Mouse (Mus musculus): ENCODE data around the gene Lsp1. TPM values are rescaled to one million over a fixed set of nuclear protein-coding genes. Genes with fewer than 3 reads are reported as not detected.

Lsp1 gene
- polyA plus RNA-seq, 1 experiment from 2014 or later: 161 TPM

DNA sequence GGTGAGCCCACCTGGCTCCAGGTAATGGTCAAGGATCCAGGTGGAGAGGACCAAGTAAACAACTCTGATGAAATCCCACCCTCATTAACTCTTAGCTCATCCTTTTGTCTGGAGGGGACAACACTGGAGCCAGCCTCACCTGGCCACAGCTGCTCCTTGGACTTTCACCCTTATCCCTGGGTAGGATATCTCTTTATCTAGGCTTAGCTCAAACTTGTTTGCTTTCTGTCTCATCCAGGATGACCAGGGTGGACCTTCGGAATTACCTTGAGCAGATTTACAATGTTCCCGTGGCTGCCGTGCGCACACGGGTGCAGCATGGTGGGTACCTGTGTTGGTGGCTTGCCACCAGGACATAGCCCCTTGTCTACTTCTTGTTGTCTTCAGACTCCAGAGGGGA lies 75.2 kb downstream of the Lsp1 start:
- no peak for ATAC-seq (replicated peaks; ENCODE audit: low FRiP score, low read depth)
- WGBS: 96% methylated on average over 5 of the region's 5 CpGs
- Histone ChIP-seq H3K36me3 (ENCODE audit: insufficient read depth, low read length) (peaks cover 7% of the 10 kb centered on the region), H3K27ac (no peak overlapping the region), H3K9me3 (replicated peaks; ENCODE audit: low read length) (no peaks in the 10 kb centered on the region), H3K9ac (ENCODE audit: low read depth, low read length) (no peak overlapping the region), H3K4me1 (replicated peaks; ENCODE audit: insufficient read depth, low read length) (peaks cover 28% of the 10 kb centered on the region; the same call in 1 of the 2 replicates), H3K27me3 (ENCODE audit: insufficient read depth, low read length) (no peaks in the 10 kb centered on the region), H3K4me2 (ENCODE audit: low read length) (no peak overlapping the region), H3K4me3 (replicated peaks; ENCODE audit: low read depth, low read length) (no peak overlapping the region)
- TF ChIP-seq CTCF (IDR thresholded peaks at IDR 0.05; ENCODE audit: low read depth): no peak
- DNase-seq (ENCODE audit: low spot score): no peak

DNA sequence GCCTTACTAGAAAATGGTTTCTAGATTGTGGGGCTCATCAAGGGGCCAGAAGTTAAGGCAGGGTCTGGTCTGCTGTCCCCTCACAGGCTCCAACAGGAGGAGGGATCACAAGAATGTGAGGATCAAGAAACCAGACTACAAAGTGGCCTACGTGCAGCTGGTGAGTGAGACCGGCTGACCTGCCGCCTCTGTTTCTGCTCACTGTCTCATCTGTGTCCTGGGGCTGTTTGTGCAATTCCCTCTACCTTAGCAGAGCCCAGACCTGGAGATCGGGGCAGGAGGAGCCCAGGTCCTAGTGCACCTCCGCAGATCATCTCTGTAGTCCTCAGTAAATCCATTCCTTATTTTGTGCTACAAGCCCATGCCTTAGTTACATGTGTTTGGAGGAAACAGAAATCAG lies 76.6 kb downstream of the Lsp1 start:
- Histone ChIP-seq H3K9me3 (replicated peaks; ENCODE audit: low read length) (no peaks in the 10 kb centered on the region), H3K27ac (peak overlapping the region; percentile 31; the same call in 1 of the 2 replicates), H3K9ac (ENCODE audit: low read depth, low read length) (no peak overlapping the region), H3K27me3 (ENCODE audit: insufficient read depth, low read length) (no peaks in the 10 kb centered on the region), H3K4me3 (replicated peaks; ENCODE audit: low read depth, low read length) (no peak overlapping the region), H3K36me3 (ENCODE audit: insufficient read depth, low read length) (peaks cover 13% of the 10 kb centered on the region), H3K4me2 (ENCODE audit: low read length) (no peak overlapping the region), H3K4me1 (replicated peaks; ENCODE audit: insufficient read depth, low read length) (peaks cover 27% of the 10 kb centered on the region; the same call in 1 of the 2 replicates)
- 62% methylated on average over 5 of the region's 5 CpGs for WGBS
- DNase-seq (ENCODE audit: low spot score) (no peak), ATAC-seq (replicated peaks; ENCODE audit: low FRiP score, low read depth) (no peak)
- TF ChIP-seq CTCF (IDR thresholded peaks at IDR 0.05; ENCODE audit: low read depth): no peak

DNA sequence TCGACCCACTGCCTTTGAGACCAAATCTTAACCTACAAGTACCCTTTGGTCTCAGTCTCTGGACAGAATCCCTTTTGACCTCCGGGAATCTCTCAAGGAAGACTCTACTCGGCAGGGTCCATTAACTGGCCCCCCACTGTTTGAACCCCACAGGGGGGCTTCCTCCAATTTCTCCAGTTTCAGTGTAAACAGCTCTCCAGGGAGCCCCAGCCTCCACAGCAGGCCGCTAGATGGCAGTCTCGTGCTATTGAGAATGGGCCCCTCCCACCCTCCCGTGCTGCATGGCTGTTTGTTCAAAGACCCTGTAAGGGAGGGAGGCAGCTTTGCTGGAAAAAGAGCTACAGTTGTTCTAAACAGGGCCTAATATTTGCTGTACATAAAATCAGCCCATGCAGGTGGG lies 77.3 kb downstream of the Lsp1 start:
- H3K4me2 ChIP-seq (ENCODE audit: low read length): no peak overlapping the region
- ATAC-seq (replicated peaks; ENCODE audit: low FRiP score, low read depth): peak; percentile 29; the same call in 1 of the 2 replicates

DNA sequence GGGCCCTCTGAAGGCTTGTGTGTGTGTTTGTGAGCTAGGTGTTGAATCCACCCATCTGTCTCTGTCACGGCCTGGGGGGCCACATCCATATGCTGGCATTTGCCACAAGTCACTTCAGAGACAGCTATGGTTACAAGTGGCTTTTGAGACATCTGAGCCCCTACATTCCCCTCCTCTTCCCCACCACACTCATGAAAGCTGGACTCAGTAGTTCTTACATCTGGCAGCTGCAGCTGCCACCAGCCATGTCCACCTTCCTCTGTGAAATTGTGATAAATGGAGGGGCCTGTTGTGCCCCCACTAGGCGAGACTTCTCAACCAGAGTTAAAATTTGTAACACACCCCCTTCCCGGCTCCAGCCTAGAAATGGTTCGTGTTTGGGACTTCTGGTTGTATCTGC lies 77.7 kb downstream of the Lsp1 start:
- Histone ChIP-seq H3K9ac (ENCODE audit: low read depth, low read length) (0 out of 2 replicates have a peak overlapping the region, but pooled peaks have one; percentile 14), H3K4me3 (replicated peaks; ENCODE audit: low read depth, low read length) (no peak overlapping the region), H3K9me3 (replicated peaks; ENCODE audit: low read length) (no peaks in the 10 kb centered on the region), H3K36me3 (ENCODE audit: insufficient read depth, low read length) (peaks cover 13% of the 10 kb centered on the region), H3K27ac (0 out of 2 replicates have a peak overlapping the region, but pooled peaks have one; percentile 28), H3K4me2 (ENCODE audit: low read length) (no peak overlapping the region), H3K27me3 (ENCODE audit: insufficient read depth, low read length) (no peaks in the 10 kb centered on the region), H3K4me1 (replicated peaks; ENCODE audit: insufficient read depth, low read length) (peaks cover 33% of the 10 kb centered on the region)
- 26% methylated on average over 4 of the region's 4 CpGs for WGBS
- no peak for TF ChIP-seq CTCF (IDR thresholded peaks at IDR 0.05; ENCODE audit: low read depth)
- DNase-seq (ENCODE audit: low spot score): no peak
- ATAC-seq (replicated peaks; ENCODE audit: low FRiP score, low read depth): no peak

More for the DNA sequence above, 77.3 kb downstream of the Lsp1 start:
- peak overlapping the region; percentile 31; the same call in 1 of the 2 replicates for H3K27ac ChIP-seq
- no peaks in the 10 kb centered on the region for H3K27me3 ChIP-seq (ENCODE audit: insufficient read depth, low read length)
- DNase-seq (ENCODE audit: low spot score): peak; percentile 93
- H3K4me1 ChIP-seq (replicated peaks; ENCODE audit: insufficient read depth, low read length): peaks cover 30% of the 10 kb centered on the region
- H3K9ac ChIP-seq (ENCODE audit: low read depth, low read length): no peak overlapping the region
- no peaks in the 10 kb centered on the region for H3K9me3 ChIP-seq (replicated peaks; ENCODE audit: low read length)
- peak; percentile 78 for TF ChIP-seq CTCF (IDR thresholded peaks at IDR 0.05; ENCODE audit: low read depth)
- H3K4me3 ChIP-seq (replicated peaks; ENCODE audit: low read depth, low read length): no peak overlapping the region
- H3K36me3 ChIP-seq (ENCODE audit: insufficient read depth, low read length): peaks cover 13% of the 10 kb centered on the region
- 7% methylated on average over 6 of the region's 6 CpGs for WGBS

DNA sequence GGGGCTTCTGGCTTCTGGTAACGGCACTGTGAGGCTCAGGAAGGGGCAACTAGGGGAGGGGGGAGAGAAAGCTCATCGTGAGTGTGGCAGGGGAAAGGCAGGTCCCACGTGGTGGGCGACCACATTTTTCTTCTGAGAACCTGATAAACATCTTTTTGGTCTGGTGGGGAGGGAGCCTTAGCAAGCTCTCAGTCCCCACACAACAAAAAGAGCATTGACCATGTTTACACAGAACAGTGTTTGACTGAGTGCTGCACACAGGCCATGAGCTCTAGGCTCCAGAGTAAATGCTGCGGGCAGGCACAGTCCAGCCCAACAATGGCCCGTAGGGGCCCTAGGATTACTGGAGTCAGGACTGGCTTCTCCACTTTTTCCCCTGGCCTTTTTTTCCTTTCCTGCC lies 78.2 kb downstream of the Lsp1 start:
- ATAC-seq (replicated peaks; ENCODE audit: low FRiP score, low read depth): no peak
- 36% methylated on average over 6 of the region's 6 CpGs for WGBS
- Histone ChIP-seq H3K27ac (0 out of 2 replicates have a peak overlapping the region, but pooled peaks have one; percentile 28), H3K4me1 (replicated peaks; ENCODE audit: insufficient read depth, low read length) (peaks cover 33% of the 10 kb centered on the region), H3K4me2 (ENCODE audit: low read length) (no peak overlapping the region), H3K36me3 (ENCODE audit: insufficient read depth, low read length) (peaks cover 13% of the 10 kb centered on the region), H3K9ac (ENCODE audit: low read depth, low read length) (0 out of 2 replicates have a peak overlapping the region, but pooled peaks have one; percentile 14), H3K27me3 (ENCODE audit: insufficient read depth, low read length) (no peaks in the 10 kb centered on the region), H3K9me3 (replicated peaks; ENCODE audit: low read length) (no peaks in the 10 kb centered on the region), H3K4me3 (replicated peaks; ENCODE audit: low read depth, low read length) (no peak overlapping the region)
- TF ChIP-seq CTCF (IDR thresholded peaks at IDR 0.05; ENCODE audit: low read depth): no peak
- DNase-seq (ENCODE audit: low spot score): no peak

DNA sequence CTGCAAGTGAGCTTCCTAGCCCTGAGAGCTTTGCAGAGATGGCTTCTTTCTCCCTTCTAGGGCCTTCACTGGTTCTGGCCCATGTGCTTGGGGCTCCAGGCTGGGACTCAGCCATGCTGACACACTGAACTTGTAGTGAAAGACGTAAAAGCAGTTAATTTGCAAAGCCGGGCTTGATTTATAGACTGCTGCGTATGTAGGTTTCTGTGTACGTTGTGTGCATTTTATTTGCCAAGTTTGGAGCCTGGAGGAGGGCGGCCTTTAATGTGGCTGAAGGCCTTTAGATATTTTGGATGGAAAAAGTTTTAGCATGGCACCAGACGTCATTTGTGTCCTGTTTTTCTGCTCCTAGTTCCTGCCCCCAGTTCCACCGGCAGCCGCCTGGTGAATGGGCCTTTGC lies 79.2 kb downstream of the Lsp1 start:
- WGBS: 47% methylated on average over 8 of the region's 8 CpGs
- H3K27me3 ChIP-seq (ENCODE audit: insufficient read depth, low read length): no peaks in the 10 kb centered on the region
- ATAC-seq (replicated peaks; ENCODE audit: low FRiP score, low read depth): no peak
- TF ChIP-seq CTCF (IDR thresholded peaks at IDR 0.05; ENCODE audit: low read depth): no peak
- no peak overlapping the region for H3K4me2 ChIP-seq (ENCODE audit: low read length)
- H3K9me3 ChIP-seq (replicated peaks; ENCODE audit: low read length): no peaks in the 10 kb centered on the region
- H3K4me3 ChIP-seq (replicated peaks; ENCODE audit: low read depth, low read length): no peak overlapping the region
- H3K36me3 ChIP-seq (ENCODE audit: insufficient read depth, low read length): peaks cover 13% of the 10 kb centered on the region
- 0 out of 2 replicates have a peak overlapping the region, but pooled peaks have one; percentile 10 for H3K27ac ChIP-seq
- DNase-seq (ENCODE audit: low spot score): peak; percentile 58
- no peak overlapping the region for H3K9ac ChIP-seq (ENCODE audit: low read depth, low read length)
- peaks cover 24% of the 10 kb centered on the region for H3K4me1 ChIP-seq (replicated peaks; ENCODE audit: insufficient read depth, low read length)
